Mouse (Mus musculus): ENCODE data around the gene Ace2. TPM values are rescaled to one million over a fixed set of nuclear protein-coding genes. Genes with fewer than 3 reads are reported as not detected.
A peak's percentile ranks its signal among the peaks of the same experiment; 100 is the strongest.

Gene Ace2
- total RNA-seq, 2 experiments from 2014 or later = 0.56 to 0.67 TPM

- no peak for DNase-seq
These were observed 40.6 kb downstream of the Ace2 start for GRCm38 (mm10) chrX:164179746-164180145.

GRCm38 (mm10) chrX:164183844-164184243 is 44.7 kb downstream of the Ace2 start:
- DNase-seq = peak; percentile 5

- DNase-seq = no peak
These were observed 50.7 kb downstream of the Ace2 start for GRCm38 (mm10) chrX:164189880-164190279.

- DNase-seq = no peak
These were observed 58.5 kb downstream of the Ace2 start for GRCm38 (mm10) chrX:164197679-164198078.

GRCm38 (mm10) chrX:164200547-164200946 is 61.4 kb downstream of the Ace2 start:
- DNase-seq = no peak

GRCm38 (mm10) chrX:164221989-164222388 is 82.9 kb downstream of the Ace2 start:
- DNase-seq = no peak

GRCm38 (mm10) chrX:164233380-164233779 is 94.2 kb downstream of the Ace2 start:
- no peak for DNase-seq

Other genes with a start within 250 kb of the Ace2 start
- gene Ap1s2, start 230.3 kb upstream of the Ace2 start, total RNA-seq (2021) = 10 to 100 TPM; 21.0 to 28.6 TPM
- gene Zrsr2, start 180.7 kb upstream of the Ace2 start, total RNA-seq (2021) = 10 to 100 TPM; 12.1 to 15.5 TPM
- gene Car5b, start 111.3 kb upstream of the Ace2 start, total RNA-seq (2021) = 1 to 10 TPM in 1 of 2 experiments, under 1 TPM in 1; 0.31 to 4.2 TPM
- 1 to 10 TPM; 2.6 to 3.6 TPM for gene Siah1b, start 62.8 kb upstream of the Ace2 start, total RNA-seq (2021)
- not detected for gene Cltrn, start 50.5 kb upstream of the Ace2 start, total RNA-seq (2021)
- gene Bmx, start 118.9 kb downstream of the Ace2 start, total RNA-seq (2021) = under 1 TPM; 0.36 to 0.56 TPM
- 1 to 10 TPM; 3.5 to 4.5 TPM for gene Pir, start 130.0 kb downstream of the Ace2 start, total RNA-seq (2021)
- gene Vegfd, start 234.0 kb downstream of the Ace2 start, total RNA-seq (2021) = 1 to 10 TPM; 1.4 to 2.6 TPM